Mouse (Mus musculus): ENCODE measurements around the gene Cubn. TPM values are rescaled to one million over a fixed set of nuclear protein-coding genes. Genes with fewer than 3 reads are reported as not detected.

The Cubn gene
- polyA plus RNA-seq, 1 experiment from 2014 or later = 0.13 TPM

Other genes with a start within 250 kb of the Cubn start
- 108 and 119 TPM in 2 replicates for gene Rsu1, start 220.4 kb downstream of the Cubn start, polyA plus RNA-seq (2016; fragmentation: Nextera tagmentation; extraction: Ambion mirVana)
- 7.3 and 8.4 TPM in 2 replicates for gene Trdmt1, start 52.9 kb upstream of the Cubn start, polyA plus RNA-seq (2016; fragmentation: Nextera tagmentation; extraction: Ambion mirVana)
- 751 and 762 TPM in 2 replicates for gene Vim, start 82.1 kb upstream of the Cubn start, polyA plus RNA-seq (2016; fragmentation: Nextera tagmentation; extraction: Ambion mirVana)

Measured in embryonic facial prominence, embryonic 12.5 days (tissue).